Mouse (Mus musculus) MEL (cell line): ENCODE data around the gene Plekha8.

Source experiments
- CTCF ChIP-seq, 3 experiments: IDR thresholded peaks in 2 of 3; conservative IDR thresholded peaks in 1 of 3; 2 replicates each; pipeline ENCODE4 v1.5.1; 2011 to 2012; ENCODE audit warnings: low read length in 3 of 3, low read depth in 2 of 3, mild to moderate bottlenecking in 2 of 3, improper control_type of control experiment in 1 of 3, inconsistent platforms in 1 of 3, mixed read lengths in 1 of 3, moderate library complexity in 1 of 3; ENCODE audit not compliant: control insufficient read depth in 1 of 3, insufficient read depth in 1 of 3, poor library complexity in 1 of 3, severe bottlenecking in 1 of 3
- E2F4 ChIP-seq: IDR thresholded peaks from 2 replicates; pipeline ENCODE4 v1.6.1; 2011; ENCODE audit warnings: low read depth, low read length, improper control_type of control experiment, borderline replicate concordance
- EP300 ChIP-seq, 2 experiments: IDR thresholded peaks; 2 replicates each; pipeline ENCODE4 v1.6.1; 2011; ENCODE audit warnings: improper control_type of control experiment in 2 of 2, low read length in 2 of 2, low read depth in 1 of 2, mild to moderate bottlenecking in 1 of 2
- MAFK ChIP-seq: IDR thresholded peaks from 2 replicates; pipeline ENCODE4 v1.6.1; 2011; ENCODE audit warnings: low read depth, mild to moderate bottlenecking, low read length, improper control_type of control experiment, borderline replicate concordance
- MYB ChIP-seq: IDR thresholded peaks from 2 replicates; pipeline ENCODE4 v1.6.1; 2011; ENCODE audit warnings: mild to moderate bottlenecking, low read depth, low read length, improper control_type of control experiment
- POLR2AphosphoS2 ChIP-seq: IDR thresholded peaks from 2 replicates; pipeline ENCODE4 v1.6.1; 2011; ENCODE audit warnings: low read length, improper control_type of control experiment
- SIN3A ChIP-seq: IDR thresholded peaks from 2 replicates; pipeline ENCODE4 v1.6.1; 2012; ENCODE audit warnings: low read length, improper control_type of control experiment, inconsistent platforms
- USF2 ChIP-seq, 2 experiments: IDR thresholded peaks; 2 replicates each; pipeline ENCODE4 v1.6.1; 2011 to 2012; ENCODE audit warnings: improper control_type of control experiment in 2 of 2, low read length in 2 of 2, borderline replicate concordance in 1 of 2, inconsistent platforms in 1 of 2, low read depth in 1 of 2, mild to moderate bottlenecking in 1 of 2; ENCODE audit not compliant: insufficient read depth in 1 of 2
- ZMIZ1 ChIP-seq: IDR thresholded peaks from 2 replicates; pipeline ENCODE4 v1.6.1; 2012; ENCODE audit warnings: low read depth, mild to moderate bottlenecking, inconsistent platforms, low read length, improper control_type of control experiment, moderate library complexity

GRCm38 (mm10) chr6:54602891-54603290, 8.0 kb downstream of the Plekha8 start:
- TF ChIP-seq EP300 (IDR thresholded peaks at IDR 0.05; ENCODE audit: low read depth in 1 of 2, low read length in 2 of 2) (no peak), ZMIZ1 (no peak), CTCF (IDR thresholded peaks at IDR 0.05 in 2 of 3, conservative IDR thresholded peaks at IDR 0.05 in 1 of 3; ENCODE audit: control insufficient read depth in 1 of 3, insufficient read depth in 1 of 3, low read depth in 2 of 3, low read length in 3 of 3, poor library complexity in 1 of 3, severe bottlenecking in 1 of 3) (no peak), USF2 (IDR thresholded peaks at IDR 0.05; ENCODE audit: borderline replicate concordance in 1 of 2, insufficient read depth in 1 of 2, low read depth in 1 of 2, low read length in 2 of 2) (no peak), POLR2AphosphoS2 (no peak), MAFK (no peak), E2F4 (no peak), SIN3A (no peak), MYB (no peak)
